ENCODE assay signal across 19 mouse cellular contexts in genomic region chr5:33899245-33899644, GRCm38 (mm10). TPM values are rescaled to one million over a fixed set of nuclear protein-coding genes. Genes with fewer than 3 reads are reported as not detected.
DNase-seq lines count a peak whose midpoint lies in the region; ATAC-seq and TF ChIP-seq lines count a peak whose summit lies in the region.
"Had no signal": no experiment of that assay in that cellular context is flagged by ENCODE, and none has a peak within 500 bp of the region (broad histone marks: within the 10 kb centered on the region; RNA-seq: fewer than 3 reads in every experiment).

No protein-coding gene starts in this region.

- whole genome bisulfite sequencing in hindbrain, postnatal 0 days: 91% methylated on average over 3 of the region's 3 CpGs
- 87% methylated on average over 3 of the region's 3 CpGs for WGBS in hindbrain, embryonic 10.5 days
- WGBS in lung, embryonic 15.5 days: 87% methylated on average over 3 of the region's 3 CpGs
- 92% methylated on average over 3 of the region's 3 CpGs for WGBS in lung, postnatal 0 days
- WGBS in embryonic facial prominence, embryonic 15.5 days: 87% methylated on average over 3 of the region's 3 CpGs

- peaks cover 75% of the 10 kb centered on the region for H3K36me3 ChIP-seq in hindbrain, postnatal 0 days (ENCODE audit: insufficient read depth, low read length)
- H3K36me3 ChIP-seq in hindbrain, embryonic 10.5 days: peaks cover 96% of the 10 kb centered on the region
- H3K36me3 ChIP-seq in lung, embryonic 15.5 days: peaks cover 86% of the 10 kb centered on the region
- peaks cover 69% of the 10 kb centered on the region for H3K36me3 ChIP-seq in lung, postnatal 0 days (ENCODE audit: insufficient read depth, low read length)
- H3K36me3 ChIP-seq in embryonic facial prominence, embryonic 15.5 days: peaks cover 88% of the 10 kb centered on the region

- TF ChIP-seq EP300 in lung, postnatal 0 days (IDR thresholded peaks at IDR 0.05): no peak

- DNase-seq in hindbrain, postnatal 0 days (ENCODE audit: low spot score): no peak
- DNase-seq in hindbrain, embryonic 10.5 days (ENCODE audit: low spot score): no peak
- DNase-seq in lung, postnatal 0 days (ENCODE audit: low spot score): no peak
- DNase-seq in cerebellum, postnatal 36 days: no peak
- DNase-seq: adrenal gland, adult 8-10 months; adrenal gland, postnatal 36 days; embryo, embryonic 11 days; forebrain, postnatal 0 days; gastrocnemius, postnatal 14 days had no signal

- no peak overlapping the region for H3K27ac ChIP-seq in hindbrain, postnatal 0 days
- H3K27ac ChIP-seq in hindbrain, embryonic 10.5 days: no peak overlapping the region
- H3K27ac ChIP-seq in lung, embryonic 15.5 days: no peak overlapping the region
- no peak overlapping the region for H3K27ac ChIP-seq in lung, postnatal 0 days (ENCODE audit: low read length)
- H3K27ac ChIP-seq in embryonic facial prominence, embryonic 15.5 days (replicated peaks): no peak overlapping the region
- H3K27ac ChIP-seq: embryonic facial prominence, embryonic 13.5 days; forebrain, embryonic 12.5 days; hindbrain, embryonic 12.5 days had no signal

- H3K9ac ChIP-seq in hindbrain, postnatal 0 days (replicated peaks; ENCODE audit: low read length): no peak overlapping the region
- H3K9ac ChIP-seq in lung, embryonic 15.5 days: no peak overlapping the region
- no peak overlapping the region for H3K9ac ChIP-seq in lung, postnatal 0 days (replicated peaks; ENCODE audit: low read depth)
- H3K9ac ChIP-seq in embryonic facial prominence, embryonic 15.5 days: no peak overlapping the region
- H3K9ac ChIP-seq: embryonic facial prominence, embryonic 13.5 days; forebrain, embryonic 12.5 days; forebrain, postnatal 0 days; heart, embryonic 12.5 days; hindbrain, embryonic 12.5 days had no signal

- H3K4me1 ChIP-seq in hindbrain, postnatal 0 days (ENCODE audit: insufficient read depth, low read length): no peaks in the 10 kb centered on the region
- no peaks in the 10 kb centered on the region for H3K4me1 ChIP-seq in hindbrain, embryonic 10.5 days (replicated peaks)
- H3K4me1 ChIP-seq in lung, embryonic 15.5 days: no peaks in the 10 kb centered on the region
- no peaks in the 10 kb centered on the region for H3K4me1 ChIP-seq in lung, postnatal 0 days (ENCODE audit: insufficient read depth, low read depth, low read length)
- no peaks in the 10 kb centered on the region for H3K4me1 ChIP-seq in embryonic facial prominence, embryonic 15.5 days
- H3K4me1 ChIP-seq: embryonic facial prominence, embryonic 13.5 days; forebrain, embryonic 12.5 days; heart, embryonic 12.5 days; hindbrain, embryonic 12.5 days had no signal

- peak; percentile 57; the same call in 1 of the 2 replicates for ATAC-seq in hindbrain, postnatal 0 days
- 0 out of 2 replicates have a peak, but pooled peaks have one; percentile 41 for ATAC-seq in lung, embryonic 15.5 days (ENCODE audit: borderline replicate concordance, extremely low read depth, low FRiP score, low TSS enrichment)
- no peak for ATAC-seq in lung, postnatal 0 days
- ATAC-seq in embryonic facial prominence, embryonic 15.5 days (ENCODE audit: insufficient number of reproducible peaks, low FRiP score, low TSS enrichment, low read depth): peak; percentile 32; the same call in 1 of the 2 replicates
- ATAC-seq in erythroblast, adult 5-6 weeks (replicated peaks; ENCODE audit: low FRiP score, poor library complexity, severe bottlenecking): 0 out of 2 replicates have a peak, but pooled peaks have one; percentile 26
- no peak for ATAC-seq in erythroid progenitor cell, adult 5-6 weeks (replicated peaks; ENCODE audit: low FRiP score, poor library complexity, severe bottlenecking)
- ATAC-seq: forebrain, postnatal 0 days had no signal

- H3K4me2 ChIP-seq in hindbrain, postnatal 0 days (ENCODE audit: low read depth, low read length): no peak overlapping the region
- H3K4me2 ChIP-seq in lung, embryonic 15.5 days: no peak overlapping the region
- H3K4me2 ChIP-seq in lung, postnatal 0 days (replicated peaks; ENCODE audit: low read depth, low read length): no peak overlapping the region
- H3K4me2 ChIP-seq in embryonic facial prominence, embryonic 15.5 days (replicated peaks): no peak overlapping the region
- H3K4me2 ChIP-seq: embryonic facial prominence, embryonic 13.5 days; forebrain, embryonic 12.5 days; heart, embryonic 12.5 days; hindbrain, embryonic 12.5 days had no signal

- no peak overlapping the region for H3K4me3 ChIP-seq in hindbrain, postnatal 0 days (ENCODE audit: low read length)
- H3K4me3 ChIP-seq in hindbrain, embryonic 10.5 days: no peak overlapping the region
- H3K4me3 ChIP-seq in lung, embryonic 15.5 days: no peak overlapping the region
- H3K4me3 ChIP-seq in lung, postnatal 0 days (ENCODE audit: low read depth, low read length): no peak overlapping the region
- no peak overlapping the region for H3K4me3 ChIP-seq in embryonic facial prominence, embryonic 15.5 days (replicated peaks)
- H3K4me3 ChIP-seq: embryonic facial prominence, embryonic 13.5 days; erythroblast, embryonic 14.5 days; forebrain, embryonic 12.5 days; heart, embryonic 12.5 days; hindbrain, embryonic 12.5 days had no signal

- no peaks in the 10 kb centered on the region for H3K27me3 ChIP-seq in hindbrain, postnatal 0 days (ENCODE audit: insufficient read depth, low read length)
- no peaks in the 10 kb centered on the region for H3K27me3 ChIP-seq in hindbrain, embryonic 10.5 days (ENCODE audit: insufficient read depth, poor library complexity, severe bottlenecking)
- no peaks in the 10 kb centered on the region for H3K27me3 ChIP-seq in lung, embryonic 15.5 days
- no peaks in the 10 kb centered on the region for H3K27me3 ChIP-seq in lung, postnatal 0 days (replicated peaks; ENCODE audit: insufficient read depth, low read length)
- H3K27me3 ChIP-seq in embryonic facial prominence, embryonic 15.5 days: no peaks in the 10 kb centered on the region
- H3K27me3 ChIP-seq: embryonic facial prominence, embryonic 13.5 days; forebrain, embryonic 12.5 days; heart, embryonic 12.5 days; hindbrain, embryonic 12.5 days had no signal

- TF ChIP-seq CTCF in hindbrain, postnatal 0 days (IDR thresholded peaks at IDR 0.05; ENCODE audit: low read depth): no peak
- TF ChIP-seq CTCF in lung, postnatal 0 days (IDR thresholded peaks at IDR 0.05): no peak

- H3K9me3 ChIP-seq in hindbrain, postnatal 0 days (ENCODE audit: low read length): no peaks in the 10 kb centered on the region
- H3K9me3 ChIP-seq in hindbrain, embryonic 10.5 days: no peaks in the 10 kb centered on the region
- H3K9me3 ChIP-seq in lung, embryonic 15.5 days: no peaks in the 10 kb centered on the region
- H3K9me3 ChIP-seq in lung, postnatal 0 days (ENCODE audit: low read length): no peaks in the 10 kb centered on the region
- no peaks in the 10 kb centered on the region for H3K9me3 ChIP-seq in embryonic facial prominence, embryonic 15.5 days (replicated peaks)
- H3K9me3 ChIP-seq: embryonic facial prominence, embryonic 13.5 days; forebrain, embryonic 12.5 days; G1E; heart, embryonic 12.5 days; hindbrain, embryonic 12.5 days had no signal

RNA-seq across cellular contexts. Expression of gene Nelfa, which starts 37.0 kb away (rescaled TPM):
- total RNA-seq in hindbrain, postnatal 0 days (2014; rRNA removed): 31.2 and 36.2 TPM in 2 replicates
- 29.4 and 29.6 TPM in 2 replicates for polyA plus RNA-seq in hindbrain, postnatal 0 days (2015; fragmentation: Nextera tagmentation; extraction: Ambion mirVana)
- 75.4 and 84.1 TPM in 2 replicates for polyA plus RNA-seq in hindbrain, embryonic 10.5 days (2016; fragmentation: Nextera tagmentation; extraction: Ambion mirVana)
- 52.7 and 54.3 TPM in 2 replicates for polyA plus RNA-seq in lung, embryonic 15.5 days (2015; fragmentation: Nextera tagmentation; extraction: Ambion mirVana)
- polyA plus RNA-seq in lung, postnatal 0 days (2015; fragmentation: Nextera tagmentation; extraction: Ambion mirVana): 21.7 and 22.3 TPM in 2 replicates
- polyA plus RNA-seq in embryonic facial prominence, embryonic 15.5 days (2015; fragmentation: Nextera tagmentation; extraction: Ambion mirVana): 49.5 and 54.9 TPM in 2 replicates
- 11.9 and 14.6 TPM in 2 replicates for total RNA-seq in erythroblast, adult 5-6 weeks (2015; ENCODE audit: low replicate concordance)
- total RNA-seq in erythroblast, adult 5-6 weeks (2017; ENCODE audit: low replicate concordance): 6.1 and 13.0 TPM in 2 replicates
- total RNA-seq in erythroid progenitor cell, adult 5-6 weeks (2015; ENCODE audit: low replicate concordance): 12.3 and 28.1 TPM in 2 replicates
- 12.5 and 25.8 TPM in 2 replicates for total RNA-seq in erythroid progenitor cell, adult 5-6 weeks (2017; ENCODE audit: low replicate concordance)

Comparison
In these comparisons a context has a peak if more than half of its experiments do, and no peak if none do; other contexts are left out.
1. ATAC-seq: peak in hindbrain, postnatal 0 days (single experiment), lung, embryonic 15.5 days (single experiment), embryonic facial prominence, embryonic 15.5 days (single experiment) and erythroblast, adult 5-6 weeks (single experiment); none in lung, postnatal 0 days (single experiment) and erythroid progenitor cell, adult 5-6 weeks (single experiment).